Mouse (Mus musculus) adrenal gland, postnatal 14 days (tissue): ENCODE measurements around the gene Kcnh1. TPM values are rescaled to one million over a fixed set of nuclear protein-coding genes. Genes with fewer than 3 reads are reported as not detected.

ENCODE experiments used
- DNase-seq: peaks from one replicate; pipeline ENCODE4 v3.0.0; 2021; ENCODE audit warnings: mixed read lengths
- long read RNA-seq, 2 experiments: library from polyadenylated mRNA; stranded (forward); transcript quantifications; one replicate each; pipeline ENCODE4 v2.0.0; 2021
- total RNA-seq: library from RNA; stranded (reverse); gene quantifications from 2 replicates; pipeline ENCODE4 v1.2.3, GENCODE M21; 2021

The Kcnh1 gene
- total RNA-seq, result 0.26 and 0.60 TPM in 2 replicates
- long read RNA-seq, experiment 1, result 0 reads
- long read RNA-seq, experiment 2, result 0 reads

- peak; percentile 95 for DNase-seq
These were observed at the start of gene Kcnh1 for GRCm38 (mm10) chr1:192190508-192191321. TSS of gene Kcnh1 (plus strand) at chr1:192190774.

GRCm38 (mm10) chr1:192151179-192151578 lies 39.4 kb upstream of the Kcnh1 start:
- DNase-seq, result no peak

- DNase-seq, result no peak
These were observed 19.1 kb upstream of the Kcnh1 start for GRCm38 (mm10) chr1:192171477-192171876.

- peak; percentile 12 for DNase-seq
These were observed 10.7 kb upstream of the Kcnh1 start for GRCm38 (mm10) chr1:192179877-192180276.

- DNase-seq, result no peak
These were observed 8.8 kb upstream of the Kcnh1 start for GRCm38 (mm10) chr1:192181696-192182257.

- peak; percentile 34 for DNase-seq
These were observed 1.5 kb upstream of the Kcnh1 start for GRCm38 (mm10) chr1:192189056-192189455.

GRCm38 (mm10) chr1:192189771-192190170 lies 803 bp upstream of the Kcnh1 start:
- no peak for DNase-seq

GRCm38 (mm10) chr1:192191322-192191639 lies 707 bp downstream of the Kcnh1 start:
- no peak for DNase-seq

GRCm38 (mm10) chr1:192191859-192192258 lies 1.3 kb downstream of the Kcnh1 start:
- no peak for DNase-seq

GRCm38 (mm10) chr1:192192710-192193109 lies 2.1 kb downstream of the Kcnh1 start:
- DNase-seq, result no peak

- no peak for DNase-seq
These were observed 3.1 kb downstream of the Kcnh1 start for GRCm38 (mm10) chr1:192193656-192194055.

- DNase-seq, result no peak
These were observed 6.9 kb downstream of the Kcnh1 start for GRCm38 (mm10) chr1:192197495-192197894.

GRCm38 (mm10) chr1:192202936-192203335 lies 12.4 kb downstream of the Kcnh1 start:
- no peak for DNase-seq

GRCm38 (mm10) chr1:192207956-192208355 lies 17.4 kb downstream of the Kcnh1 start:
- no peak for DNase-seq

- no peak for DNase-seq
These were observed 21.9 kb downstream of the Kcnh1 start for GRCm38 (mm10) chr1:192212448-192212847.

GRCm38 (mm10) chr1:192214666-192215065 lies 24.1 kb downstream of the Kcnh1 start:
- no peak for DNase-seq

GRCm38 (mm10) chr1:192220156-192220555 lies 29.6 kb downstream of the Kcnh1 start:
- DNase-seq, result peak; percentile 66

GRCm38 (mm10) chr1:192224161-192224560 lies 33.6 kb downstream of the Kcnh1 start:
- DNase-seq, result no peak

GRCm38 (mm10) chr1:192232696-192233095 lies 42.1 kb downstream of the Kcnh1 start:
- DNase-seq, result no peak

- DNase-seq, result peak; percentile 28
These were observed 56.3 kb downstream of the Kcnh1 start for GRCm38 (mm10) chr1:192246836-192247235.

GRCm38 (mm10) chr1:192259146-192259545 lies 68.6 kb downstream of the Kcnh1 start:
- DNase-seq, result no peak

GRCm38 (mm10) chr1:192259616-192260015 lies 69.0 kb downstream of the Kcnh1 start:
- no peak for DNase-seq

GRCm38 (mm10) chr1:192265704-192266103 lies 75.1 kb downstream of the Kcnh1 start:
- DNase-seq, result no peak

GRCm38 (mm10) chr1:192266956-192267355 lies 76.4 kb downstream of the Kcnh1 start:
- DNase-seq, result no peak
